Mouse (Mus musculus): ENCODE results near the gene Gpr87. TPM values are rescaled to one million over a fixed set of nuclear protein-coding genes. Genes with fewer than 3 reads are reported as not detected.

The Gpr87 gene
- total RNA-seq (2021) = not detected
- long read RNA-seq, experiment 1, partial matches to known transcripts = 0 of 1 reads
- long read RNA-seq, experiment 1, other reads (novel, unspliced or antisense) = 1 of 1 reads
- long read RNA-seq, experiment 2 = 0 reads

- no peak for DNase-seq (ENCODE audit: low spot score in 2 of 2)
- no peak within 1 kb of the TSS for H3K4me3 ChIP-seq
- TF ChIP-seq CTCF (conservative IDR thresholded peaks at IDR 0.05) = no peak
- no peak within 1 kb of the TSS for H3K27ac ChIP-seq
Measured at GRCm38 (mm10) chr3:59194938-59195337, at the start of gene Gpr87. Gene Gpr87, minus strand, starts transcription at chr3:59195104.

- Histone ChIP-seq H3K27ac (peak overlapping the region; percentile 47; the same call in 1 of the 2 replicates), H3K4me3 (no peak overlapping the region)
- DNase-seq (ENCODE audit: low spot score in 2 of 2) = peak; percentile 78 to 86
- TF ChIP-seq CTCF (conservative IDR thresholded peaks at IDR 0.05) = no peak
Measured at GRCm38 (mm10) chr3:59243384-59243783, 48.5 kb upstream of the Gpr87 start.

GRCm38 (mm10) chr3:59234878-59235277, 40.0 kb upstream of the Gpr87 start:
- no peak for TF ChIP-seq CTCF (conservative IDR thresholded peaks at IDR 0.05)
- Histone ChIP-seq H3K4me3 (no peak overlapping the region), H3K27ac (peak overlapping the region; percentile 49; the same call in 1 of the 2 replicates)
- DNase-seq (ENCODE audit: low spot score in 2 of 2) = no peak

GRCm38 (mm10) chr3:59230912-59231311, 36.0 kb upstream of the Gpr87 start:
- TF ChIP-seq CTCF (conservative IDR thresholded peaks at IDR 0.05) = no peak
- peak; percentile 59 to 71 for DNase-seq (ENCODE audit: low spot score in 2 of 2)
- H3K27ac ChIP-seq = peak overlapping the region; percentile 79
- H3K4me3 ChIP-seq = no peak overlapping the region

GRCm38 (mm10) chr3:59228730-59229551, 34.0 kb upstream of the Gpr87 start:
- TF ChIP-seq CTCF (conservative IDR thresholded peaks at IDR 0.05) = no peak
- peak in 1 of 2 experiments; percentile 35 for DNase-seq (ENCODE audit: low spot score in 2 of 2)
- peak overlapping the region; percentile 61 for H3K27ac ChIP-seq

GRCm38 (mm10) chr3:59227696-59228095, 32.8 kb upstream of the Gpr87 start:
- no peak for DNase-seq (ENCODE audit: low spot score in 2 of 2)
- peak overlapping the region; percentile 61 for H3K27ac ChIP-seq
- no peak for TF ChIP-seq CTCF (conservative IDR thresholded peaks at IDR 0.05)
- no peak overlapping the region for H3K4me3 ChIP-seq

More at GRCm38 (mm10) chr3:59228730-59229551, 34.0 kb upstream of the Gpr87 start:
- H3K4me3 ChIP-seq = no peak overlapping the region

GRCm38 (mm10) chr3:59225411-59225810, 30.5 kb upstream of the Gpr87 start:
- TF ChIP-seq CTCF (conservative IDR thresholded peaks at IDR 0.05) = no peak
- no peak for DNase-seq (ENCODE audit: low spot score in 2 of 2)

GRCm38 (mm10) chr3:59222303-59222702, 27.4 kb upstream of the Gpr87 start:
- Histone ChIP-seq H3K27ac (no peak overlapping the region), H3K4me3 (no peak overlapping the region)
- DNase-seq (ENCODE audit: low spot score in 2 of 2) = no peak
- TF ChIP-seq CTCF (conservative IDR thresholded peaks at IDR 0.05) = no peak

More at GRCm38 (mm10) chr3:59225411-59225810, 30.5 kb upstream of the Gpr87 start:
- Histone ChIP-seq H3K27ac (no peak overlapping the region), H3K4me3 (no peak overlapping the region)

- H3K4me3 ChIP-seq = no peak overlapping the region; the same call in 1 of the 2 replicates
Measured at GRCm38 (mm10) chr3:59219326-59219725, 24.4 kb upstream of the Gpr87 start.

GRCm38 (mm10) chr3:59217211-59217610, 22.3 kb upstream of the Gpr87 start:
- Histone ChIP-seq H3K4me3 (no peak overlapping the region), H3K27ac (no peak overlapping the region)
- no peak for TF ChIP-seq CTCF (conservative IDR thresholded peaks at IDR 0.05)
- no peak for DNase-seq (ENCODE audit: low spot score in 2 of 2)

More at GRCm38 (mm10) chr3:59219326-59219725, 24.4 kb upstream of the Gpr87 start:
- TF ChIP-seq CTCF (conservative IDR thresholded peaks at IDR 0.05) = no peak
- no peak for DNase-seq (ENCODE audit: low spot score in 2 of 2)
- peak overlapping the region; percentile 47 for H3K27ac ChIP-seq

- TF ChIP-seq CTCF (conservative IDR thresholded peaks at IDR 0.05) = no peak
- no peak for DNase-seq (ENCODE audit: low spot score in 2 of 2)
- H3K4me3 ChIP-seq = no peak overlapping the region
- no peak overlapping the region for H3K27ac ChIP-seq
Measured at GRCm38 (mm10) chr3:59212404-59212803, 17.5 kb upstream of the Gpr87 start.

GRCm38 (mm10) chr3:59211784-59212183, 16.9 kb upstream of the Gpr87 start:
- no peak overlapping the region for H3K4me3 ChIP-seq
- DNase-seq (ENCODE audit: low spot score in 2 of 2) = no peak
- peak overlapping the region; percentile 28; the same call in 1 of the 2 replicates for H3K27ac ChIP-seq
- no peak for TF ChIP-seq CTCF (conservative IDR thresholded peaks at IDR 0.05)

- H3K4me3 ChIP-seq = peak within 1 kb of the TSS; percentile 9; the same call in 1 of the 2 replicates
- no peak for TF ChIP-seq CTCF (conservative IDR thresholded peaks at IDR 0.05)
- no peak for DNase-seq (ENCODE audit: low spot score in 2 of 2)
- peak within 1 kb of the TSS; percentile 53; the same call in 1 of the 2 replicates for H3K27ac ChIP-seq
Measured at GRCm38 (mm10) chr3:59210727-59211126, 15.8 kb upstream of the Gpr87 start, which contains the start of gene P2ry13. Gene P2ry13, minus strand, starts transcription at chr3:59210882.

All from layer of hippocampus, adult 2 months (tissue).